Mouse (Mus musculus) stomach, postnatal 0 days (tissue): ENCODE results near the gene Sec14l1.

Experiments
- CTCF ChIP-seq: IDR thresholded peaks from 2 replicates; pipeline ENCODE4 v1.5.1; 2016; ENCODE audit warnings: antibody characterized with exemption, low read depth, mild to moderate bottlenecking, moderate library complexity
- EP300 ChIP-seq: optimal IDR thresholded peaks from 2 replicates; pipeline ENCODE3; 2016; ENCODE audit warnings: antibody characterized with exemption

DNA sequence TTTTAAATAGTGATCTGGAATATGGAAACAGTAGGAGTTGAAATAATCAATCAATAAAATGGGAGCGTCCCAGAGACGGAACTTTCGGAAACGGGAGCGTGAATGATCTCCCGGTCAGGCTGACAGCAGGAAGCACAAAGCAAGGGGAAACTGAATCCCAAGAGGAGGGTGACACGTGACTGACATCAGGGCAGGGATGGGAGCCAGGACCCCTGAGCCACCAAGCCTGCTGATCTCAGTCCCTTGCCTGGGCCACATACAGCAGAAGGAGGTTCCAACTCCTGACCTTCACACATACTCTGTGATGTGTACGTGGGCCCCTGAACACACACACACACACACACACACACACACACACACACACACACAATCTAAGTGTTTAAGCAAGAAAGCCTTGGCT lies 46.6 kb downstream of the Sec14l1 start:
- TF ChIP-seq CTCF (no peak), EP300 (no peak)
